Mouse (Mus musculus) Patski (cell line): Measurements from ENCODE around the gene Kcnd3. TPM values are rescaled to one million over a fixed set of nuclear protein-coding genes. Genes with fewer than 3 reads are reported as not detected.

ENCODE experiments used
- ATAC-seq: fragments of 100-300 bp; one replicate; pipeline ENCODE4 v1.8.0; 2021
- CTCF ChIA-PET: fragments of 350-600 bp; sonication (Branson Sonifier 250); formaldehyde crosslinking; loops from one replicate; lab custom pipeline; 2022; ENCODE audit warnings: inconsistent platforms; lab: Charles Lee
- POLR2A ChIA-PET: fragments of 350-600 bp; sonication (Branson Sonifier 250); formaldehyde crosslinking; loops from one replicate; lab custom pipeline; 2022; ENCODE audit warnings: antibody characterized with exemption, inconsistent platforms; lab: Charles Lee
- DNase-seq: peaks from one replicate; pipeline ENCODE4 v3.0.0-alpha.2; 2011; ENCODE audit warnings: low read depth, low spot score
- H3K27me3 ChIP-seq: fragments of 371-371 bp; one replicate; pipeline ENCODE4 v1.5.1; 2021
- CTCF ChIP-seq: fragments of 100-300 bp; IDR thresholded peaks from one replicate; pipeline ENCODE4 v1.5.1; 2021
- in situ Hi-C: fragments of 300-500 bp; cut with MboI; formaldehyde crosslinking; loops from 3 replicates; pipeline ENCODE4 v1.11.1; 2018; ENCODE audit warnings: low pct_unique_long_range_greater_than_20kb, mixed read lengths
- polyA plus RNA-seq: library from polyadenylated mRNA; unstranded; gene quantifications from one replicate; pipeline ENCODE4 v1.2.3, GENCODE M21; 2021

The Kcnd3 gene
- polyA plus RNA-seq, 1 experiment from 2014 or later, result 8.3 TPM

DNA sequence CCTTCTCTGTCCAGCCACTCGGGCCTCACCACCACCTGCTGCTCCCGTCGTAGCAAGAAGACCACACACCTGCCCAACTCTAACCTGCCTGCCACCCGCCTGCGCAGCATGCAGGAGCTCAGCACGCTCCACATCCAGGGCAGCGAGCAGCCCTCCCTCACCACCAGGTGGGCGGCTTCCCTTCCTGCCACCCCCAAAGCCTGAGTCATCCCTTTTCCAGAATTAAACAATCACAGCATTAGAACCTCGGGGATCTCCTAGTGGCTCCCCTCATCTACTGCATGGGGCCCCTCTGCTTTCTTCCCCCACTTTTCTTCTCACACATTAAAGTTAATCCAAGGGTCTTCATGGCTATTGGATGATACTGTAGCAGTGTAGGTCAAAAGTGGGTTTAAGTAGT, 216.0 kb downstream of the Kcnd3 start:
- in situ Hi-C loops, result no loop called here
- POLR2A ChIA-PET, result no interaction called here
- no peak for TF ChIP-seq CTCF
- CTCF ChIA-PET, result interaction anchor here (1.1 to 2.5 kb wide), 3 partner anchors 10 to 232 kb away, joined by 3 to 6 read pairs (median 4); no protein-coding TSS in a partner anchor
- H3K27me3 ChIP-seq, result no peaks in the 10 kb centered on the region
- DNase-seq (no peak), ATAC-seq (no peak)

DNA sequence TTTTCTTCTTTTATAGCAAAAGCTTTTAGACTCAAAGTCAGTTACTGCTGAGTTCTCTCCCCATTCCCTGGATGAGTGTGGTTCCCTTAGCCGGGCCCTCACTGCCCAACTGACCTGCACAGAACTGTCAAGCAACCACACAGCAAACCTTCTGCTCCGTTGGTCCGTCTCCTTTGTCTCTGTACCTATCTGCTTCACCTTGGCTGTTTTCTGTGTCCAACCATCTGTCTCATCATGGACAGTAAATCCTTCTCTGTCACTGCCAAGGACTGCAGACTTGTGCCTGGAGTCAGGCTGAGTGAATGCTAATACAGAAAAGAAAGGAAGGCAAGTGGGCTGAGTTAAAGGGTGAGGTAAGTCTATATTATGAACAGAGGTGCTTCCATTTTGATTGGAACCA, 217.6 kb downstream of the Kcnd3 start:
- no peaks in the 10 kb centered on the region for H3K27me3 ChIP-seq
- TF ChIP-seq CTCF, result no peak
- DNase-seq (no peak), ATAC-seq (no peak)
- ChIA-PET POLR2A (no interaction called here), CTCF (interaction anchor here (1.3 to 1.7 kb wide), 2 partner anchors 9 to 57 kb away, joined by 3 to 5 read pairs; no protein-coding TSS in a partner anchor)
- in situ Hi-C loops, result no loop called here

DNA sequence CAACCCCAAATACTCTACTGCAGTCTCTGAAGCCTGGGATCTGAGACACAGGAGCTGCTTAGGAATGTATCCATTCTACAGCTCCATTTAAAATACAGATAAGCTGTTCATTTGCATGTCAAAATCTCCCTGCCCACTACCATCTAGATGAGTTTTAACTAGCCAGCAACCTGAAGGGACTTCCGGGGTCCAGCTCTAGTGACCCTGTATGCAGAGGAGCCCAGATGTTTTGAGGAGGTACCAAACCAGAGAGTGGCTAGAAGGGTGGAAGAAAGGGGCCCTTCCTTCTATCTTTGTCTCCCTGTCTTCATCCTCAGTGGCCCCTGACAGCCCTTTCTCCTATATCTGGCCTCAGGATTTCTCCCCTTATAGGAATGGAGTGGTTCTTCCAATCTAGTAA, 218.7 kb downstream of the Kcnd3 start:
- DNase-seq, result no peak
- in situ Hi-C loops, result no loop called here
- ChIA-PET CTCF (interaction anchor here (1.3 to 1.8 kb wide), 3 partner anchors 10 to 235 kb away, joined by 3 to 5 read pairs (median 4); no protein-coding TSS in a partner anchor), POLR2A (no interaction called here)
- no peak for TF ChIP-seq CTCF
- no peaks in the 10 kb centered on the region for H3K27me3 ChIP-seq
- no peak for ATAC-seq

DNA sequence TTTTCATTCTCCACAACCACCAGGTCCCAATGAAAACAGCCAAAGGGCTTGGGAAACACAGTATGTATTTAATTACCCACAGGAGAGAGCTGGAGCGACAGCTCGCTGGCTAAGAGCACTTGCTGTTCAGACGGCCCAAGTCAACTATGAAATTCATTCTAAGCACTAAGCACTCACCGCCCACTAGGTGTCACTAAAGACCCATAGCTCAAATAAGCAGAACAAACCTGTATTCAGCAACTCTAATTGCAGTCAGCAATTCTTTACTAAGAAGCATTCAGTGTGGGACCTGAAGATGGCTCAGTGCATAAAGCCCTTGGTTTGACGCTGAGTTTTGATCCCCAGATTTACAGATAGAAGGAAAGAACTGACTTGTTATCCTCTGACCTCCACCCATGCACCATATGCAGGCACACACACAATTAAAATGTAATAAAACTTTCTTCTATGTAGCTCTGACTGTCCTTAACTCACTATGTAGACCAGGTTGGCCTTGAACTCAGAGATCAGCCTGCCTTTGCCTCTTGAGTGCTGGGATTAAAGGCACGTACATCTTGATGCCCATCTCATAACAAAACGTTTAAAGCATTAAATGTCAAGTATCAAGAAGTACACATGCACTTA, 222.6 kb downstream of the Kcnd3 start:
- ATAC-seq (peak; percentile 86), DNase-seq (peak; percentile 61)
- ChIA-PET POLR2A (interaction anchor here (1.1 to 1.2 kb wide), 2 partner anchors 46 to 49 kb away, joined by 3 to 4 read pairs; no protein-coding TSS in a partner anchor), CTCF (interaction anchor here (0.6 to 4.3 kb wide), 34 partner anchors 10 to 584 kb away, joined by 3 to 39 read pairs (median 3); no protein-coding TSS in a partner anchor)
- H3K27me3 ChIP-seq, result no peaks in the 10 kb centered on the region
- TF ChIP-seq CTCF, result peak; percentile 94
- in situ Hi-C loops, result loop anchor here (25.0 kb wide), 1 partner anchor 1038 kb away; no protein-coding TSS in a partner anchor

DNA sequence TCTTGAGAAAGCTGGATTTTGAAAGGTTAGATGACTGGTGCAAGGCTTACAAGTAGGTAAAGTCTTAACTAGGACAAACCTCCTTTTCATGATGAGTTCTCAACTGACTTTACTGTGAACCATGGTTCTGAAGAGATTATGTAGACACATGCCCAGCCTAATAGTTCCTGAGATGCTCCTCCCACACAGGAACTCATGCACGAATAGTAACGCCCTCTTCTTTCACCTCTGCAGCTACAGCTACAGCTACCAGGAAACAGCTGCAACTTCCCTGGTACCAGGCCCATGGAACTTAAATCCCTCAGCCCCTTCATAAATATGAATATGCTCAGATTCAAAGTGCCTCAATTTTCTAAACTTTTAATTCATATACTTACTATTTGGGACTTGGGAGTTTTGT, 223.8 kb downstream of the Kcnd3 start:
- ATAC-seq (no peak), DNase-seq (no peak)
- no peak for TF ChIP-seq CTCF
- ChIA-PET CTCF (interaction anchor here (0.8 to 4.3 kb wide), 8 partner anchors 12 to 246 kb away, joined by 4 to 39 read pairs (median 10); no protein-coding TSS in a partner anchor), POLR2A (interaction anchor here (0.6 kb wide), 1 partner anchor 95 kb away, joined by 5 read pairs; no protein-coding TSS in a partner anchor)
- in situ Hi-C loops, result loop anchor here (25.0 kb wide), 1 partner anchor 1036 kb away; no protein-coding TSS in a partner anchor
- no peaks in the 10 kb centered on the region for H3K27me3 ChIP-seq

DNA sequence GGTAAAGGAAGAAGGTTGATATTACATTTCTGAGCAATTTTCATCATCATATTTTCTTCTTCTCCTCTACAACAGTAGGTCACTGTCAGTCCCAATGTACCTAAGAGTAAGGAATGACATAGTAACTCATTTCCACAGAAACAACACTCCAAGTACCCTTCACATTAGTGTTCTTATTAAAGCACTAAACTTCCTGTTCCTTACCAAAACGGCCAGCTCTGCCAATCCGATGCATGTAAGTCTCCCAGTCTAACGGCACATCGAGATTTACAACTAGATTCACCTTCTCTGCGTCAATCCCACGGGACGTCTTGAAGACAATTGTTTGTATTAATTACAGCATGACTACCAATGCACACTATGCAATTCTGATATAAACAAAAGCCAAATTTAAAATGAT, 228.2 kb downstream of the Kcnd3 start:
- ChIA-PET POLR2A (no interaction called here), CTCF (interaction anchor here (1.1 to 3.6 kb wide), 2 partner anchors 46 to 219 kb away, joined by 3 to 16 read pairs; no protein-coding TSS in a partner anchor)
- no peaks in the 10 kb centered on the region for H3K27me3 ChIP-seq
- ATAC-seq (no peak), DNase-seq (no peak)
- in situ Hi-C loops, result loop anchor here (5.0 to 25.0 kb wide), 4 partner anchors 217 to 1032 kb away; partner anchors contain the start of gene Atp5f1
- no peak for TF ChIP-seq CTCF

DNA sequence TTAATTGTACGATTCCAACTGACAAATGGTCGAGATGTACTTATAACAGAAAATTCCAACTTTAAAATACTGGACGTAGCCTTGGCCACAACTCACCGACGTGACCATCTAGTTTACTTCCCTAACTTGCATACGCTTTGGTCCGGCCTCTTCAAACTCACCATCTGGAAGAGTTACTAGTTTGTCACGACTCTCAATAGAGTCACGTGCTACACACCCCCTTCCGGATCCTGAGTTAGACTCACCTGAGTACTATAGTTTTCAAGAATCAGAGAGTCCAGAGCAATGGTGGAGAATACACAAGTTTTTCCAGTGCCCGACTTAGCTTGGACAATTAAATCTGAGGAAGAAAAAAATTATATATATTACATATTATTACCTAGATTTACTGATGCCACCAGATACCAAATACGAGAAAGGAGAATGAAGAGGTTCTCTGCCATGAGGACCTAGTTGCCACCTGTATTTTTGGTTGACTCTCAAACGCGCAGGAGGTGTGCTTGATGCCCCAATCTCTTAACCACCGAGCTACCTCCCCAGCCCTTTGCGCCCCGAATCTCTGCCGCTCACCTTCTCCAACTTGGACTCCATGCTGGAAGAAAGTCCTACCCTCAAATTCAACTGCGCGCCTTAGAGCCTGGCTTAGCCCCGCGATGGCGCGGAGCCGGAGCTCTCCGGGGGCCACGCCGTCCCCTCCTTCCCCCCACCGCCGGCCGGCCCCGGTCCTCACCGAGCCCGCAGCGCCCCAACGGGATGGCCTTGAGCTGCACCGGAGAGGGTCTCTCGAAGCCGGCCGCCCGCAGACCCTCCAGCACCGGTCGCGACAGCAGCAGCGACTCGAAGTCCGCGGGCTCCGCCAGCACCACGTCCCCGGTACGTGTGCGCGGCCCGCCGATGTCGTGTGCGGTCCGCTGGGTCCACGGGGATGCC, 234.5 kb downstream of the Kcnd3 start:
- DNase-seq (no peak), ATAC-seq (peak; percentile 32)
- no peak for TF ChIP-seq CTCF
- in situ Hi-C loops, result loop anchor here (5.0 to 25.0 kb wide), 2 partner anchors 36 to 1026 kb away; no protein-coding TSS in a partner anchor
- CTCF ChIA-PET, result interaction anchor here (1.3 to 11.2 kb wide), 2 partner anchors 12 to 38 kb away, joined by 3 to 140 read pairs; no protein-coding TSS in a partner anchor
- peaks cover 11% of the 10 kb centered on the region for H3K27me3 ChIP-seq
- POLR2A ChIA-PET, result interaction anchor here (1.8 kb wide), 1 partner anchor 33 kb away, joined by 4 read pairs; no protein-coding TSS in a partner anchor

DNA sequence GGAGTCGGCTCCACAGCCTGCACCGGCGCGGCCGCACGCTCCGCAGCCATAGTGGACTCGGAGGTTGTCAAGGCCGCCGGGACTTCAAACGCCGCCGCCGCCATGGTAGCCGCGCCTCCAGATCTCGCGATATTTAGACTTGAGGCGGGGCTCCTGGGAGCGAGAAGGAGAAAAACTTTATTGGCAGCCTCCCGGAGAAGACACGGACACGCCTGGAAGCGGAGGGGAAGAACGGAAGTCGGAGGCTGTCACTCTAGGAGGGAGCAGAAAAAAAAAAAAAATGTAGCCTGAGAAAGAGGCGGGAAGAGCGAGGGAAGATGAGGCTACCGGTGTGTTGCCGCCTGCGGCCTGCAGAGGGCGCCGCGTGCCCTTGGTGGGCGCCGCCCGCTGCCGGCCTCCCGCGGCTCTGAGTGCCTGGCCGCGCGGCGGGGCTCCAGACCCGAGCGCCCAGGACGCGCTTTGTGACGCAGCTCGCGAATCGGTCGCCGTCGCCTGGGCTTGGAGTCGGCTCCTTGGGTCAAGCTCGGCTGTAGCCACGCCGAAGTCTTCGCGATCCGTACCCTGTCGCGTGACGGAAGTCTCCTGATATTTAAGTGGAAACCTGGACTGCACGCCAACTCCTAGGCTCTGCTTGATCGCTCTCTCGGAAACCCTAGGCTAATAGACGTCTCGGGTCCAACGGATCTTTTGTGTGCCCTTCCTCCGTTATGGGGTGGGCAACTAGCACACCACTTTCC, 235.4 kb downstream of the Kcnd3 start, which contains the start of gene Ddx20:
Gene Ddx20 (minus strand): TSS at position 251 of the 737 bp plus-strand sequence.
- no peak for TF ChIP-seq CTCF
- peaks cover 11% of the 10 kb centered on the region for H3K27me3 ChIP-seq
- CTCF ChIA-PET, result interaction anchor here (0.6 to 11.2 kb wide), 10 partner anchors 12 to 212 kb away, joined by 3 to 140 read pairs (median 3); no protein-coding TSS in a partner anchor
- POLR2A ChIA-PET, result interaction anchor here (1.5 to 1.8 kb wide), 3 partner anchors 18 to 38 kb away, joined by 4 to 13 read pairs (median 5); no protein-coding TSS in a partner anchor
- in situ Hi-C loops, result loop anchor here (5.0 to 25.0 kb wide), 2 partner anchors 35 to 1025 kb away; no protein-coding TSS in a partner anchor
- DNase-seq, result peak; percentile 98
- peak; percentile 98 for ATAC-seq

DNA sequence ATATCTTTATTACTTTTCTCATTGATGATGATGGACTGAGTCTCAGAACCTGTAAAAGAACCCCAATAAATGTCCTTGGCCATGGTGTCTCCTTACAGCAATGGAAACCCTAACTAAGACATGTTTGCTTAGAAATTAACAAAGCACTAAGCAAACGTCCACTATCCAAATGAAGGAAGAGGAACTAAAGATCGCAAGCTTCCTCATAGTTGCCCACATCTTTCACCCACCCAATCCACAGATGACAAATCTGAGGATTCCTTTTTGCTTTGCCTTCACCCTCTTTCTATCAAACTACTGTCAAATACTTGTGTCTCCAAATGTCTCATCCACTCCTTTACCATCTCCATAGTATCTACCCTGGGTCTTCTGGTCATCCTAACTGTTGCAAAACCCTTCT, 236.4 kb downstream of the Kcnd3 start:
- no peak for ATAC-seq
- POLR2A ChIA-PET, result interaction anchor here (1.5 to 1.6 kb wide), 2 partner anchors 17 to 37 kb away, joined by 5 to 13 read pairs; no protein-coding TSS in a partner anchor
- in situ Hi-C loops, result loop anchor here (5.0 to 25.0 kb wide), 2 partner anchors 34 to 1024 kb away; no protein-coding TSS in a partner anchor
- no peak for DNase-seq
- CTCF ChIA-PET, result interaction anchor here (0.7 to 11.2 kb wide), 8 partner anchors 9 to 211 kb away, joined by 3 to 140 read pairs (median 3); no protein-coding TSS in a partner anchor
- TF ChIP-seq CTCF, result no peak
- peaks cover 17% of the 10 kb centered on the region for H3K27me3 ChIP-seq
